ENCODE assay signal across 8 mouse cellular contexts in genomic region chr5:25530629-25531028, GRCm38 (mm10). TPM values are rescaled to one million over a fixed set of nuclear protein-coding genes. Genes with fewer than 3 reads are reported as not detected.
DNase-seq lines count a peak whose midpoint lies in the region; ATAC-seq lines count a peak whose summit lies in the region.

No protein-coding gene starts in this region.

- H3K4me3 ChIP-seq in heart, embryonic 10.5 days, result peak overlapping the region; percentile 77
- H3K4me3 ChIP-seq in forebrain, embryonic 11.5 days (ENCODE audit: low read depth, low read length), result peak overlapping the region; percentile 64
- H3K4me3 ChIP-seq in liver, embryonic 13.5 days (replicated peaks), result peak overlapping the region; percentile 76

- no peaks in the 10 kb centered on the region for H3K9me3 ChIP-seq in heart, embryonic 10.5 days
- no peaks in the 10 kb centered on the region for H3K9me3 ChIP-seq in forebrain, embryonic 11.5 days (ENCODE audit: control insufficient read depth, low read length)
- H3K9me3 ChIP-seq in liver, embryonic 13.5 days (replicated peaks), result no peaks in the 10 kb centered on the region

- peak overlapping the region; percentile 98 for H3K27ac ChIP-seq in heart, embryonic 10.5 days
- H3K27ac ChIP-seq in forebrain, embryonic 11.5 days (ENCODE audit: low read depth, low read length), result peak overlapping the region; percentile 94; the same call in 1 of the 2 replicates
- peak overlapping the region; percentile 95; the same call in 1 of the 2 replicates for H3K27ac ChIP-seq in liver, embryonic 13.5 days

- H3K27me3 ChIP-seq in heart, embryonic 10.5 days (ENCODE audit: insufficient read depth, poor library complexity, severe bottlenecking), result no peaks in the 10 kb centered on the region
- no peaks in the 10 kb centered on the region for H3K27me3 ChIP-seq in forebrain, embryonic 11.5 days (ENCODE audit: control insufficient read depth, insufficient read depth, low read length)
- H3K27me3 ChIP-seq in liver, embryonic 13.5 days, result no peaks in the 10 kb centered on the region

- H3K4me1 ChIP-seq in heart, embryonic 10.5 days, result peaks cover 20% of the 10 kb centered on the region
- 0 out of 2 replicates have a peak, but pooled peaks cover 2% of the 10 kb centered on the region for H3K4me1 ChIP-seq in forebrain, embryonic 11.5 days (replicated peaks; ENCODE audit: control insufficient read depth, insufficient read depth, low read length)
- peaks cover 55% of the 10 kb centered on the region for H3K4me1 ChIP-seq in liver, embryonic 13.5 days (replicated peaks)

- DNase-seq in heart, embryonic 10.5 days (ENCODE audit: low spot score), result no peak
- DNase-seq in heart, postnatal 4 days, result no peak
- DNase-seq in 416B (ENCODE audit: low read depth), result peak; percentile 64
- DNase-seq in forebrain, embryonic 11.5 days (ENCODE audit: low spot score), result no peak
- no peak for DNase-seq in liver, embryonic 13.5 days
- no peak for DNase-seq in gastrocnemius, adult 8-10 months (ENCODE audit: low spot score in 2 of 2)
- no peak for DNase-seq in cerebellum, adult 11-12 months
- DNase-seq in kidney, postnatal 36 days, result no peak

- no peaks in the 10 kb centered on the region for H3K36me3 ChIP-seq in heart, embryonic 10.5 days
- H3K36me3 ChIP-seq in forebrain, embryonic 11.5 days (ENCODE audit: control insufficient read depth, insufficient read depth, low read length), result no peaks in the 10 kb centered on the region
- H3K36me3 ChIP-seq in liver, embryonic 13.5 days, result no peaks in the 10 kb centered on the region

- WGBS in heart, embryonic 10.5 days, result 42% methylated on average over 2 of the region's 2 CpGs
- 23% methylated on average over 2 of the region's 2 CpGs for WGBS in forebrain, embryonic 11.5 days
- 9% methylated on average over 2 of the region's 2 CpGs for WGBS in liver, embryonic 13.5 days (ENCODE audit: insufficient replicate concordance)

- ATAC-seq in forebrain, embryonic 11.5 days (replicated peaks; ENCODE audit: low FRiP score), result no peak
- ATAC-seq in liver, embryonic 13.5 days (ENCODE audit: low read depth), result no peak

- no peak overlapping the region; the same call in 1 of the 2 replicates for H3K9ac ChIP-seq in forebrain, embryonic 11.5 days (ENCODE audit: low read length)
- peak overlapping the region; percentile 86 for H3K9ac ChIP-seq in liver, embryonic 13.5 days

- H3K4me2 ChIP-seq in forebrain, embryonic 11.5 days (ENCODE audit: low read depth, low read length, severe bottlenecking), result peak overlapping the region; percentile 55; the same call in 1 of the 2 replicates
- H3K4me2 ChIP-seq in liver, embryonic 13.5 days, result peak overlapping the region; percentile 67

RNA-seq across cellular contexts. Expression of gene Cct8l1, which starts 14.8 kb away (rescaled TPM):
- polyA plus RNA-seq in heart, embryonic 10.5 days (2016; fragmentation: Nextera tagmentation; extraction: Ambion mirVana), result 0.14 TPM in 1 of 2 replicates, not detected in the other
- total RNA-seq in heart, postnatal 4 days (2021), result not detected
- polyA plus RNA-seq in forebrain, embryonic 11.5 days (2014; fragmentation: Nextera tagmentation; extraction: Ambion mirVana), result not detected in 2 replicates
- not detected in 2 replicates for polyA plus RNA-seq in liver, embryonic 13.5 days (2015; fragmentation: Nextera tagmentation; extraction: Ambion mirVana)
- under 1 TPM in 2 of 4 experiments, not detected in 2; 0.17 to 0.29 TPM for total RNA-seq in gastrocnemius, adult 8-10 months (2022)

RNA-seq across cellular contexts. Expression of gene Kmt2c, which starts 32.0 kb away (rescaled TPM):
- polyA plus RNA-seq in heart, embryonic 10.5 days (2016; fragmentation: Nextera tagmentation; extraction: Ambion mirVana), result 8.5 and 10.5 TPM in 2 replicates
- 10 to 100 TPM; 45.2 to 45.5 TPM for total RNA-seq in heart, postnatal 4 days (2021)
- polyA plus RNA-seq in forebrain, embryonic 11.5 days (2014; fragmentation: Nextera tagmentation; extraction: Ambion mirVana), result 22.5 and 24.6 TPM in 2 replicates
- 5.6 and 6.3 TPM in 2 replicates for polyA plus RNA-seq in liver, embryonic 13.5 days (2015; fragmentation: Nextera tagmentation; extraction: Ambion mirVana)
- total RNA-seq in gastrocnemius, adult 8-10 months (2022), result 10 to 100 TPM; 36.8 to 51.8 (median 38.1) TPM
